Mouse (Mus musculus) ovary, adult 18-20 months (tissue): ENCODE results near the gene Coq5.
"Not testable (repeated sequence)": the region's sequence is repeated elsewhere in the genome, so short reads cannot be mapped to it uniquely, and the experiment has no call there.

Source experiments
- DNase-seq: peaks from one replicate; pipeline ENCODE4 v3.0.0; 2022; ENCODE audit warnings: low spot score, mixed read lengths

Gene Coq5

DNA sequence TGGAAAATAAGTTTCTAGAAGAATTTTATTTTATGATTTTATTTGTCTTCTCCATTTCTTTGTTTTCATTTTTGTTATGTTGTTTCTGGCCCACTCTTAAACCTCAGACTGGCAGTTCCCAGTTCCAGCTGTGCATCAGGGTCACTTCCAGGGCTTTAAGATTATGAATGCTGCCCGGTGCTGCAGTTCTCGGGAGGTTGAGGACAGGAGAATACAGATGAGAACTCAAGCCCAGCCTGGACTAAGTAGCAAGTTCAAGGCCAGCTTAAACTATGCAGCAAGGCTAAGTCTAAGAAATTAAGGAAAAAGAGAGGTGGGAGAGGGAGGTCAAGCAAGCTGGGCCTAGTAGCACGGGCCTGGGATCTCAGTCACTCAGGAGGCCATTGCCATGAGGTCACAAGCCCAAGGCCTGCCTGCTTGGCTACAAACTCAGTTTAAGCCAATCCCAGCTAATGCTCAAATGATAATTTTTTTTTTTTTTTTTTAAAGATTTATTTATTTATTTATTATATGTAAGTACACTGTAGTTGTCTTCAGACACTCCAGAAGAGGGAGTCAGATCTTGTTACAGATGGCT, 11.9 kb upstream of the Coq5 start:
- DNase-seq: no peak

DNA sequence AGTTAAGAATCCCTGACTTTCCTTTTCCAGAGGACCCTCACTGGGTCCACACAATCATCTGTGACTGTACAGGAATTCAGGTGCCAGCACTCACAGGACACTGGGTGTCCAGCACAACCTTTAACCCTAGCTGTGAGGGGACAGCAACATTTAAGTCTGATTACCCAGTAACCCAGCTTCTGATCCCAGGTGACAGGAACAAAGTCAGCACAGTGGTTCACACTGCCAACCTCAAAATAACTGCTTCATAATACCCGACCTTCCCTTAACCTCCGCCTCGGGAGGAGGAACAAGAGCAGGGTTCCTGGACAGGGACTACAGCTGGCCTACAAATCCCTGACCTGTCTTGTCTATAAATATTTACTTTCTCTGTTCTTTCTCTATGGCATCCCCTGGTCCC, 11.2 kb upstream of the Coq5 start:
- DNase-seq: no peak

GRCm38 (mm10) chr5:115269969-115270368, 9.5 kb upstream of the Coq5 start:
- DNase-seq: no peak

GRCm38 (mm10) chr5:115271931-115272811, 7.3 kb upstream of the Coq5 start:
- DNase-seq: peak; percentile 19

GRCm38 (mm10) chr5:115272812-115273548, 6.5 kb upstream of the Coq5 start, which contains the start of gene Rnf10:
Rnf10 (minus strand) TSS chr5:115272898.
- DNase-seq: peak; percentile 93

DNA sequence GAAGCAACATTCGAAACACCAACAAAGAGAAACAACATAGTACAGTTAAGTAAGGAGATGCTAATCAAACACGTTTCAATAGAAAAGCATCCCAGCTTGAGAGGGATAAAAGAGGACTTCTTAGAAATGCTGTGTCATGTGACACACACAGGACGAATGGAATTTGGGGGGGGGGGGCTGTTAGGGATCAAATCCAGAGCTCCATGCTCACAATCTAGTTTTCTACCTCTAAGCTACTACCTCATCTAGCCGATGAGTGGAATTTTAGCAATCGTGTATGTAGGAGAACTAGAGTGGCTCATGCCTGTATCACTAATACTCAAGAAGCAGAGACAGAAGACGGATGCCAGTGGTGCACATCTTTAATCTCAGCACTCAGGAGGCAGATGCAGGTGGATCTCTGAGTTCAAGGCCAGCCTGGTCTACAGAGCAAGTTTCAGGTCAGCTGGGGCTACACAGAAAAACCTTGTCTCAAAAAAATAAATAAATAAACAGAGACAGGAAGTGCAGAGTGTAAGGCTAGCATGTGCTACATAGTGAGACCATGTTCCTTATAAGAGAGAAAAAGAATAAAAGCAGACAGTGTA, 5.8 kb upstream of the Coq5 start:
- no peak for DNase-seq

- DNase-seq: no peak
Measured at GRCm38 (mm10) chr5:115274353-115274752, 5.1 kb upstream of the Coq5 start.

GRCm38 (mm10) chr5:115274771-115275170, 4.7 kb upstream of the Coq5 start:
- DNase-seq: peak; percentile 62

DNA sequence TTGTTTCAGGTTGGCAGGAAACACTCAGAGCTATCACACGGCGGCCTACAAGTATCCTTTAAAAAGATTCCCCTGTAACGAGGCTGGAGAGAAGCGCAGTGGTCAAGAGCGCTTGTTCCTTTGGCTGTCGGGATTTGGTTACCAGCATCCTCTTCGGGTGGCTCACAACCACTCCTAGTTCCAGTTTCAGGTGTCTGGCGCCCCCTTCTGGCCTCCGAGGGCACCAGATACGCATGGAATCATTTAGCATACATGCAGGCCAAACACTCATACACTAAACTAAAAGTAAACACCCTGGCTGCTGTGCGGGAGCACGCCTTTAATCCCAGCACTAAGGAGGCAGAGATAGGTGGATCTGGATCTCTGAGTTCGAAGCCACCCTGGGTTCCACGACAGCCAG, 3.5 kb upstream of the Coq5 start:
- DNase-seq: no peak

DNA sequence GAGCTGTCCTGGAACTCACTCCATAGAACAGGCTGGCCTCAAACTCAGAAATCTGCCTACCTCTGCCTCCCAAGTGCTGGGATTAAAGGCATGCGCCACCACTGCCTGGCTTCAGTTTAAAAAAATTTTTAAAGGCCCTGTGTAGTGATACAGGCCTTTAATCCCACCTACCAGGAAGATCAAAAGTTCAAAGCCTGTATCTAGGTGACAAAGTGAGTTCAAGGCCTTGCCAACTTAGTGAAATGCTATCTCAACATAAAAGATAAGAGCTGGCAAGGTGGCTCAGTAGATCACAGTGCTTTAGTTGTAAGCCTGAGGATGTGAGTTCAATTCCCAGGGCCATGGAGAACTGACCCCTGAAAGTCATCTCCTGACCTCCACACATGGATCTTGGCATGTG, 1.4 kb upstream of the Coq5 start:
- no peak for DNase-seq

GRCm38 (mm10) chr5:115278785-115279184, 681 bp upstream of the Coq5 start:
- no peak for DNase-seq

GRCm38 (mm10) chr5:115280050-115280687, 703 bp downstream of the Coq5 start:
- DNase-seq: no peak

- no peak for DNase-seq
Measured at GRCm38 (mm10) chr5:115284735-115285134, 5.3 kb downstream of the Coq5 start.

DNA sequence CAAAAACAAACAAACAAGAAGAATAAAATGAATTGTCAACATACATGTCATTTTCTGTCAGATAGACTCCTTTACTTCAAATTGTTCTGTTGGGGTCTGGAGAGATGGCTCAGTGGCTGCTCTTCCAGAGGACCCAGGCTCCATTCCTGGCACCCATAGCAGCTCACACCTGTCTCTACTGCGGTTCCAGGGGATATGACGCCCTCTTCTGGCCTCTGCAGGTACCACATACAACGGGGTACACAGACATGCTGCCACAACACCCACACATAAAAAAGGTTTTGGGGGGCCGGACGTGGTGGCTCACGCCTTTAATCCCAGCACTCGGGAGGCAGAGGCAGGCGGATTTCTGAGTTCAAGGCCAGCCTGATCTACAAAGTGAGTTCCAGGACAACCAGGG, 14.7 kb downstream of the Coq5 start:
- DNase-seq: no peak

- no peak for DNase-seq
Measured at GRCm38 (mm10) chr5:115296347-115296746, 16.9 kb downstream of the Coq5 start.

GRCm38 (mm10) chr5:115300035-115300744, 20.7 kb downstream of the Coq5 start:
- DNase-seq: peak; percentile 61

DNA sequence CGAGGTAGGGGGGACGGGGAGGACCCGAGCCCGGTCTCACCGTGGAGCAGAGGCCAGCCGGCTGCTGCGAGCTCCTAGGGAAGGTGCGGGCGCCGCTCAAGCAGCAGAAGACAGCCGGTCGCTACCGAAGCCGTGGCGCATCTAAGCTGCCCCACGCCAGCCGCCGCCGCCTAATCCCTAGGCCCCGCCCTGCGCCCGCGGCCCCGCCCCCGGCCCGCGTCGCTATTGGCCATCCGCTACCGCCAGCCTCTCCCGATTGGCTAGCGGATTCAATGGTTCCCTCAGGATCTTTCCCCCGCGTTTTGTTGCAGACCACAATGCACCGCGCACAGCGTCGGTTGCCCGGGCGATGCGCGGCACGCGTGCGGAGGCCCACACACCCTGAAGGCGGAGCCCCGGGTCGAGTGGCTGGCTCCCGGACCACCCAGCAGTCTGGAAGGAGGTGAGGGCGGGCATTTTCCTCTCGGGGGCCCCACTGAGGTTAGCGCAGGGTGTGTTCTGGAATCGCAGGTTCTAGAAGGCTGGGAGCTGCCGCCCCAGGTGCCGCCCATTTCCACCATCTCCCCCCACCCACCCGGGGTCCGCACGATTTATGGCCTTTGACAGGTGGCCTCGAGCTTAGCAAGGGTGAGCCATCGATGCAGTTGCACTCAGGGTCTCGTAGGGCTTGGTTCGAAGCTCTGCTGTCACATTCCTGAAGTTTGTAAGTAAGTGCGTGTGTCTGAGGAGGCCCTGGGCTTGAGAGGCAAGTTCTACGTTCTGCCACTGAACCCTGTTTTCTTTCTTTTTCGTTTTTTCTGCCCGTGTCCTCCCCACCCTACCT, 21.5 kb downstream of the Coq5 start, which contains the start of gene Dynll1:
Gene Dynll1 (minus strand): TSS at position 208 of the 823 bp plus-strand sequence.
- DNase-seq: peak; percentile 97

GRCm38 (mm10) chr5:115301615-115302014, 22.1 kb downstream of the Coq5 start:
- no peak for DNase-seq

- DNase-seq: not testable (repeated sequence)
Measured at GRCm38 (mm10) chr5:115302190-115302589, 22.7 kb downstream of the Coq5 start.

- DNase-seq: no peak
Measured at GRCm38 (mm10) chr5:115312354-115312753, 32.9 kb downstream of the Coq5 start.
